Mouse (Mus musculus) cortical plate, adult 2 months (tissue): ENCODE data around the gene Elp5.

ENCODE experiments used
- CTCF ChIP-seq: fragments of 200-500 bp; IDR thresholded peaks from 2 replicates; pipeline ENCODE4 v1.5.1; 2011; ENCODE audit warnings: mild to moderate bottlenecking, control low read depth, low read length; ENCODE audit not compliant: insufficient read depth; ENCODE audit errors: extremely low read depth
- POLR2A ChIP-seq: fragments of 200-500 bp; IDR thresholded peaks from 2 replicates; pipeline ENCODE4 v1.6.1; 2011; ENCODE audit warnings: mild to moderate bottlenecking, low read length, control low read depth; ENCODE audit not compliant: insufficient read depth; ENCODE audit errors: extremely low read depth

- TF ChIP-seq POLR2A: no peak
- peak; percentile 20; the same call in 1 of the 2 replicates for TF ChIP-seq CTCF
Observed at GRCm38 (mm10) chr11:69998567-69999491, 16.5 kb upstream of the Elp5 start.
